Mouse (Mus musculus) thymus, postnatal 36 days (tissue): ENCODE data around the gene Rbms3.

Source experiments
- DNase-seq, 2 experiments: peaks; one replicate each; pipeline ENCODE4 v3.0.0; 2022; ENCODE audit warnings: mixed read lengths in 2 of 2

Gene Rbms3

DNA sequence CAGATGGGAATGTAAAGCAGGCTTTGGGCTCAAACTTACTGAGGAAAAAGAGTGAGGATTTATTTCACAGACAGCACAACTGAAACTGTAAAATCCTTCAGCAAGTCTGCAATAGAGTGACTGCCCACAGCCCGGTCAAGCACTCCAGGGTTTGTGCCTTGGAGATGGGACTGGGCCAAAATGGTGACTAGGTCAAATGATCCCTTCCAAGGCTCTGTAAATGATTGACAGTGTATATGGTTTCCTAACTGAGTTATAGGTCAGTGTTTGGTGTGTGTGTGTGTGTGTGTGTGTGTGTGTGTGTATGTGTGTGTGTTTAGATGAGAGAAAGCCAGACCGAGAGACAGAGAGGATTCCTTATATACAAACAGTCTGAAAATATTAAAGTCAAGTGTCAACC is 673.6 kb downstream of the Rbms3 start:
- DNase-seq: no peak

DNA sequence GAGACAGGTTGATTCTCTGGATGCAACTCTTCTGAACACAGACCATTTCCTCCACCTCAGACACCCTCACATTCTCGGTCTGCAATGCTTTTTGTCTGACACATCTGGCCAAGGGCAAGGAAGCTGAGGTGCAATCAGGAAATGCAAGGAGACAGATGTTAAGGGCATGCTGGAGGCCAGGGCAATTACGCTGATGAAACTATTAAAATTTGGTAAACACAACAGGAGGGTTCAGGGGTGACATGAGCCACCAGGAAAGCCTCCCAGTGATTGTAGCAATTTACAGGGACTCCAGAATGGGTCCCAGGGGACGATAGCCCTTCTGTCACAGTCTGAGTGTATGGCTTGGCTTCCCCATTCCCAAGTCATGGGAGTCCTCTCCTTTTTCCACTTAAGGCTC is 681.5 kb downstream of the Rbms3 start:
- DNase-seq: no peak

DNA sequence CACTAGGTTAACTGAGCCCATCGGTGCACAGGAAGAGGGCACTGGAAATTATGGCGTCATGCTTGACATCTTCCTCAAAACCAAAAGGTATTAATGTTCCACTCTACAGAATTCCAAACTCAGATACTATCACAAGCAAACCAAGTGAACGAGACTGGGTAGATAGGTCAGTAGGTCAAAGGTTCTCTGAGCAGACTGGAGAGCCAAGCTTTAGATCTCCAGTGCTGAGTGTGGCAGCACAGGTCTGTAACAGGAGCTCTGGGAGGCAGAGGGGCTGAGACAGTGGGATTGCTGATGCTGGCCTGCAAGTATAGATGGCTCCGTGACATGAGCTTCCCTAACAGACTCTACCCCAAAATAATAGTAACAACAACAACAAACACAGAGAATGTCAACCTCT is 682.3 kb downstream of the Rbms3 start:
- DNase-seq: no peak

DNA sequence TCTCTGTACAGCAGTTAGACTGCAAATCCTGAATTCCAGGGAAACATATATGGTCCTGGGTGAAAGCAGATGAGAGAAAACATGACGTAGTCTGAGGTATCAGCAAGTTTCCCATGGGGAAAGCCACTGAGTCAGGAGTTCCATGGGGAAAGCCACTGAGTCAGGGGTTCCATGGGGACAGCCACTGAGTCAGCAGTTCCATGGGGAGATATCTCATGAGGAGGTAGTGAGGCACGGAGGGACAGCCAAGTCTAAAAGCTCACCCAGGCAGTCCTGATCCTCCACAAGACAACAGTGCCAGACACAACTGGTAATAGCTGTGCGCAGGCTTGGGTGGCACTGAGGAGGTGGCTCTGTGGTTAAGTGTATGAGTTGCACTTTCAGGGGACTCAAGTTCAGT is 682.9 kb downstream of the Rbms3 start:
- DNase-seq: no peak

DNA sequence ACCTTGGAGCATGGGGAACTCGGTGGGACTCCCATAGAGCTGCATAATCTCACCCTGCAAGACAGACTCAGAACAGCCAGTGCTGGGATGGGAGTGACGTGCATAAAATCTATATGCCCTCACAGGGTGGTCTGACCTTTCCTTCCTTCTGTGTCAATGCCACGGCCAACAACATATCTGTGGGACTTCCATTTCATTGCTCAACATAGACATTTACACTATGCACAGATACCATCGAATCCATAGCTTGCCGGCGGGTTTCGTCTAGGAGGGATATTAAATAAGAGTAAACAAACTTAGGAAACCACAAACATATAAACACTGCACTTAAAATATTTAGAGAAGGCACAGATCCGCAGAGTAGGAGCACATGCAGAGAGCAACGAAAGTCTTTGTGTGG is 684.0 kb downstream of the Rbms3 start:
- DNase-seq: no peak

DNA sequence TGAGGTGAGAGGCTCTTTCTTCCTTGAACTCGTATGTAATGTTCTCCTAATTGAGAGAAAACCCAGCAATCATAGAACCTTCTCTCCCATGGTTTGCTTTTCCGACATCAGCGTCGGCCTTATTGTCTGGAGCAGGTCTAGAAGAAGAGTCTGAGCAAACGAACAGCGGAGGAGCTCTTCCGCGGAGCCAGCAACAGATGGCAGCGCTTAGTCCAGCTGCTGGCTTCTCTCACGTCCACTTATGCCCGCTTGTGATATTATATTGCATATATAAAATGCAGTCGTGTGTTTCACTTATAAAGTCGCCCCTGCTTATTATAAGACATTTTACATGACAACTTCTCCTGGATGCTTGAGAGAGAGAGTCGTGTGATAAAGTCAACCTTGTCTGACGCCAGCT is 685.8 kb downstream of the Rbms3 start:
- DNase-seq: no peak

DNA sequence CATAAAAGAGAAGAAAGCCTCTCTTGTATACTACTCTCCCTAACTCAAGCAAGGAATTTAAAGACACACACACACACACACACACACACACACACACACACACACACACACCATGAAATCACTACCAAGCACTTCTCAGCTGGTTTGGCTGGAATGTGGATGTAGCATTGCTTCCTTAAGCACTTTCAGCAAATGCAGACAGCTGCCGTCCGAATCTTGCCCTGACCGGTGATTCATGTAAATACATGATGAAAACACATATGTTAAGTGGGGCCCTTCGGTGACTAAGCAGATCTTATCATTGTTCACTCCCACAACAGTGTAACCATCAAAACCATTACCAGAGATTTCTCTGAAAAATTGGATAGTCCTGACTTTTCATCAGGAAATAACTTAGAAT is 688.6 kb downstream of the Rbms3 start:
- no peak for DNase-seq

DNA sequence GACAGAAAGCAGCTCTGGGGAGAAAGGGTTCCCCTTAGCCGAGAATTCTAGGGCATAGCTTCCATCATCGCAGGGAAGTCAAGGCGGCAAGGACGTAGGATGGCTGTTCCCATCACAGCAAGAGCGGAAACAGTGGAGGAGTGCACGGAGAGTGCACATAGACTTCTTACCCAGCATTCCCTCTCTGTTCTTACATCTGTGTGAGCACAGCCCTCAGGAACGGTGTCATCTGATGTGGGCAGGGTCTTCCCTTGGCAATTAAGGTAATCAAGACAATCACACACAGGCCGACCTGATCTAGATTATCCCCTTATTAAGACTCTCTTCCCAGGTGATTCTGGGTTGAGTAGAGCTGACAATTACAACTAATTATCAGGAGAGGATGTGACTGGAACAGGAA is 689.0 kb downstream of the Rbms3 start:
- DNase-seq: no peak

DNA sequence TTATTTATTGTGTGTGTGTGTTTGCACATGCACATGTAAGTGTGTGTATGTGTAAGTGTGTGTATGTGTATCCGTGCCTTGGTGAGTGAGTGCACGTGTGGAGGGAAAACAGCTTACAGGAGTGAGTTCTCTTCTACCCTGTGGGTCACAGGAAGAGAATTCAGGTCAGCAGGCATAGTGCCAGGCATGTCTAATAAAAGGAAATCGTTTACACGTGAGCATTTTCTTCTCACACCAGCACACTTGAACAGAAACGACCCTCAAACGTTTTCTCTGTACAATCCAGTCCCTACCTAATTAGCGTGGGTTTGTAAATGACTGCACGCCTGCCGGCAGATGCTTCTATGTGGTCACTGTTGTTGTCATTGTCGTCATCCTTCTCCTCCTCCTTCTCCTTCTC is 701.4 kb downstream of the Rbms3 start:
- no peak for DNase-seq

DNA sequence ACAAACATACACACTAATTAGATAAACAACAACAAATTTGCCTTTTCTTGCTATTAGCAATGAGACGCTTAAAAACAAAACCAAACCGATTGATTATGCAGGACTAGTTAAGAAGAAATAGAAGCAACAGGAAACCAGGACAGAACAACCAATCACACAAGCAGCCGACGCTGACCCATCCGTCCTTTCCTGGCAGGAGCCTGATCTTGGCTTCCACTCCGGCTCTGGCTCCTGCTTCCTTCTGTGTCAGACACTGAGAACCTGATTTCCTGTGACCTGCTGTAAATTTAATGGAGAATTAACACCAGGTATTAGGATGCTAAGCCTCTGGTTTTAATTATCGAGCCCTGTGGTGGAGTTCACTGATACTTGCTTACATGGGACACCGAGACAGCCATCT is 706.6 kb downstream of the Rbms3 start:
- no peak for DNase-seq

DNA sequence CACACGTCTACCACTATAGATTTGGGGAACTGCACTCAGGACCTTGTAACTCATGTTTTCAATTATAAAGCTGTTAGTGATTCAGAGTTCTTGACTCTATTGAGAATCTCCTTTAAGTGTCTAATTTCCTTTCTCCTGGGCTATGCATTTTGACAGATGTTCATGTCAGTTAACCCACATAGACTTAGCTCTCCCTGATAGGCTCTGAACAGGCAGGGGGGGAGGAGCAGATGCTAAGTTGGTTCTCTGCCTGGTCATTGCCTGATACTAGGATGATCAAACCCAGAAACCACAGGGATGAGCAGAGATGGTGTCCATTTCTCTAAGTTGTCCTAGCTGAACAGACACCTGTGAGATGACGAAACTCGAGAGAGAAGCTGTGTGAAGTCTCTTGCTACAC is 707.2 kb downstream of the Rbms3 start:
- no peak for DNase-seq

DNA sequence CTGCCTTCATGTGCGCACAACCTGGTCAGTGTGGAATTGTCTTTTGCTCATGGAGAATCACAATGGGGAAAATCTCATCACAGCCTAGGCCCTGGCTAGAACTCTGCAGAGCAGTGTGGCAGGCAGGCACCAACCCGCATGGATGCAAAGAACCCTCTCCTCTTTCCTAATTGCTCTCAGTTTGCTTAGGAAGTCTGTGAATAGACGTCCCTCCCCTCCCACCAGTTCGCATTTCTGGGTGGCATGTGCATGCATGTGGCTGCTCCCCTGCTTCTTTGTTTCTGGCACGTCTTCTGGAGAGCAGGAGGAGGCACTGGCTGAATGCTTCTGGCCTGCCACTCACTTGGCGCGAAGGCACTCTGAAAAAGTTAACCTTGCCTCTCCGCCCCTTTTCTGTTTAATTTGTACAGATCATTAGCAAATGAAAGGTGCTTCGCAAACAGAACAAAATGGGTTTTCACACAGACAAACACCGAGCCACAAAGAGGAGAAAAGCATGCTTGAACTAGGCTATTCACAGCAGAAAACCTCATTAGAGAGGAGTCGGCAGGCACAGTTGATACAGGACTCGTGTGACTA is 710.2 kb downstream of the Rbms3 start:
- no peak for DNase-seq

DNA sequence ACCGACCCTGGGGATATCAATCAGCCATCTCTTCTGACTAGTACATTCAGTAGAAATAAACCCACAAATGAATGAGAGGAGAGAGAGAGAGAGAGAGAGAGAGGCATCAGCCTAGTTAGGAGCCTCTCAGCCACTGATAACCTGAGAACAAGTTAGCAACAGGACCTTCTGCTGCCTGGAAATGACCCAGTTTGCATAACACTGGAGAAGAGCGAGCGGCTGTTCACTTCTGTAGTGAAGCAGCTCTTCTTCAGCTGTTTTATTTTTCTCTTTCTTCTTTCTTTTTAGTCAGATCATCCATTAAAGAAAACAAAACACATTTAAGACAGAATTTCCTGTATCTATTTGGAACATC is 717.2 kb downstream of the Rbms3 start:
- no peak for DNase-seq

DNA sequence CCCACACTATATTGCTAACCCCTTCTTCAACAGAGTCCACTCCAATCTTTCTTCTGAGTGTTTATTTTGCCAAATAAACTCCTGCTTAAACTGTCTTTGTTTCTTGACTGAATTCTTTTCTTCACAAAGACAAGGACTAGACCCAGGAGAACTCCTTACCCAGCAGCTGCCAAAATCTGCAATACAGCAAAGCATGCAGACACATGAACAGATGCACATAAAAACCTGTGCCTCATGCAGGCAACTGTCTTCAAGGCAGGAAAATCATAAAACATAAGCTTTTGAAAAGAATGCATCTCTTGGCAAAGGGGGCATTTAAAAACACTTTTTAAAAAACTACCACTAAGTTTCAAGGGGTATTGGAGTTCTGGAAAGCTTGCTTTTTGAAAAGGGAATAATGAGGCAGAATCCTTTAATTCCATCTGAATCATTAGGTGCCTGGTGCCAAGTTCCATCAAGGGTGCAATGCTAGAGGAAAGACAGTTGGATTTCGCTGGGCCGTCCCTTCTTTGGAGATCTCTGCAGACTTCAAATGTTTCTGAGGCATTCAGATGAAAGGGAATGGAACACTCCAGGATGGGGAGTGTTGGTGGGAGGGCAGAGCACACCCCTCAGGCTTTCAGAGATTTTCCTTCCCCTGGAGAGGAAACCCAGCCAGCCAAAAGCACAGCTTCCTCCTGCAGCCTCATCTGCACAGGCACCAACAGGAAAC is 717.8 kb downstream of the Rbms3 start:
- no peak for DNase-seq

DNA sequence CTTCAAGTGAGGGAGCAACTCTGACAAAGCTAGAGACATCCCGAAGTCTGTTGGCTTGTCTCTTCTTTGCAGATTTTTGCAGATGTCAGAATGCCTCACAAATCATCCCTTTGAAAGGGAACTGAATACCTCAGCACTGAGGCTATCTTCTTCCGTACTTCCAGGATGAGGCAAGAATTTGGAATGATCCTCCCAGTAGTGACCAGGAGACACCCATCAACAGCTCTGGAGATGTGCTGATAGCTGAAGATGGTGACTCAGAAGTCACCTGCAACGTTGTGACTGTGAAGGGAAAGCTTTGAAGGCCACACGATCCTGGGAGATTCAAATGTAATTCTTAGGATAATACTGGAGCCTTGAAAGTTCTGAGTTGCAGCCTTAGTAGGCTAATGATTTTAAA is 720.2 kb downstream of the Rbms3 start:
- no peak for DNase-seq

DNA sequence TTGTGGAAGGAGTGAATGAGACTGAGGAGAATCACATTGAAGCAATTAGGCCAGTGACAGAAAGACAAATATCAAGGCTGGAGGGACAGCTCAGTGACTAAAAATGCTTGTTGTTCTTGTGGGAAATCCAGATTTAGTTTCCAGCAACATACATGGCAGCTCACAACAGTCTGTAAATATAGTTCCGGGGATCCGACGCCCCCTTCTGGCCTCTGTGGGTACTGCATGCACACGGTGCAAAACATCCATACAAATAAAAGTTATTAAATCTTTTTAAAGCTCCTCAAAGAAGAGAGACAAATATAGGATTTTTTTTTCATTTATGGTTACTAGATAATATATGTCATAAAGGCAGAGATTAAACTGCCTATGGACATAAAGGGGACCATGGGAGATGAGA is 722.8 kb downstream of the Rbms3 start:
- DNase-seq: no peak

DNA sequence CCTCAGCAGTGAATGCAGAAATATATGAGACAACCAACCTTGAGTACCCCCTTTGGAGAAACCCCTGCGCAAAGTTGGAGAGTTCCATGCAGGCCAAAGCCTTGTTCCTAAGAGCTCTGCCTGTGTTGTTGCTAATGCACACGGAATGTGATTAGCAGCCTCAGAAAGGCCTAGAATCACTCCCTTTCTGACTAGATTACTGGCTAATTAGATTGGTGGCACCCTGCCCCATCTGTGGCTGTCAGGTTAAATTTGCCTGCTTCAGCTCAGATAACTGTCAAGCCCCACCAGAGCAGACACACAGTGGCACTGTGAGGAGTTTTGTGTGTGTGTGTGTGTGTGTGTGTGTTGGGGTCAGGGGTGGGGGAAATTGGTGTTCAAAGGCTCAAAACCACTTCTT is 724.1 kb downstream of the Rbms3 start:
- no peak for DNase-seq

DNA sequence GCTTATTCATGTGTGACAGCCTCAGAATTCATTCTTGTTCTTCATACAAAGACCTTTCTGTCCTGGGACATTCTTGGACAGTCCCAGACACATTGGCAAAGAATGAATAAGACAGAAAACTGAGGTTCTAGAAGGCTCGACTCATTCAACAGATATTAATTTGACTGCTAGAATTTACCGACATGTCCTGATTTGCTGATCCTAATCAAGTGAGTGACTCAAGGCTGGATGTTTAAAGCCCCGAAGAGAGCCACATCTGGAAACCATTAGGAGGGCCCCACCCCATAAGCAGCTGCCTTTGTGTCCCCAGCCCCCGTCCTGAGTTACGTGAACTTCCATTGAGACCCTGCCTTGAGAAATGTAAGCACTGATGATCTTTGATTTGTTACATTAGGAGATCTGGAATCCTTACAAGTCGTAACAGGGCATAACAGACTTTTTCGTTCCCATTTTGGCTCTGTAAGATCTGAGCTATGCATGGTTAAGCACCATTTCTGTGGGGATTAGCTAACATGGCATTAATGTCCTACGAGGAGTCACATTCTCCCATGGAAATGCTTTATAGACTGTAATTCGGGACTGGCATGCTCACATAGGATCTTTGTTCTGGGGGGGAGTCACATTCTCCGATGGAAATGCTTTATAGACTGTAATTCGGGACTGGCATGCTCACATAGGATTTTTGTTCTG is 726.3 kb downstream of the Rbms3 start:
- DNase-seq: no peak

DNA sequence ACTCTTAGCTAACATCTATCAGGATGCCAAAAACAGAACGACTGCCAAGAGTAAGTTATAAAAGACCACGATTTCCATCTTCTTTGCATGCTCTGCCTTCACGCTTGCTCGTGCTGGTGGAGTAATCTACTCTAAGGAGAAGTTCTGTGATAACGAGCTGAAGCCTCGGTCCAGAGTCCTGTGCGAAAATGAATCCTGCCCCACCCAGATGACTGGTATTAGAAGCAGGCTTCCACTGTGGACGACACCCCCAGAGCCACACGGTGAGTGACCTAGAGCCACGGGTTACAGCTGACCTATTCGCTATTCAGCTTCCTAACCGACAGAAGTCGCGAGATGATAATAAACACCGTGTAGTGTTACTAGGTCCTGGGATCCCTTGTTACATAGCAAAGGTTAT is 730.3 kb downstream of the Rbms3 start:
- DNase-seq: no peak

DNA sequence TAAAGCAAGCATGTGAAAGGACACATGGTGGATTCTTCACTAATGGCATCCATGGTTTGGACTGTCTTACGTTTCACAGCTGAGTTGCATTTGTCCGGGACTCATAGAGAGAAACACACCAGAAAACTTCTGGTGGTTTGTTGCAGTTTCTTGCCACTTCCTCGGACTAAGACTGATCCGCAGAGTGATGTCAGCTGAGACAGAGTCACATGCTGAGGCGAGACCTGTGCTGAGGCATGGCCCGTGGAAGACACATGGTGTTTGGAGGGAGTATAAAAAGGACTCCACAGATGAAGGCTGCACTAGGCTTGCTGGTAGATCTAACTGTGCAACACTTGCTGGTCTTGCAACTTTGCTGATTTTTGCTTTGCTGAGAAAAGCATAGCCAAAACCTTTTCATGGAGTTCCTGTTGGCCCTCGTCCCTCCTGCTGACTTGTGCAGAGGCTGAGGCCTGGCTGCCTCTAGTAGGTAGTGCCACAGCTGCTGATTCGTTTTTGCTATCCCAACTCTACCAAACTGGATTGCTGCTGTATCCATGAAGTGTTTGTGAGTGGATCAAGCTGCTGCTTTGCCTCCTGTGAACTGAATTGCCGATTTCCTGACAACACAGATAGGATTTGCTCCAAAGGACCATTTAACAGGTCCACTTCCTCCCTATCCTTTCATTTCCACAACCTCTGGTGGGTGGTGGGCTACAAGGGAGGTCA is 742.6 kb downstream of the Rbms3 start:
- no peak for DNase-seq

DNA sequence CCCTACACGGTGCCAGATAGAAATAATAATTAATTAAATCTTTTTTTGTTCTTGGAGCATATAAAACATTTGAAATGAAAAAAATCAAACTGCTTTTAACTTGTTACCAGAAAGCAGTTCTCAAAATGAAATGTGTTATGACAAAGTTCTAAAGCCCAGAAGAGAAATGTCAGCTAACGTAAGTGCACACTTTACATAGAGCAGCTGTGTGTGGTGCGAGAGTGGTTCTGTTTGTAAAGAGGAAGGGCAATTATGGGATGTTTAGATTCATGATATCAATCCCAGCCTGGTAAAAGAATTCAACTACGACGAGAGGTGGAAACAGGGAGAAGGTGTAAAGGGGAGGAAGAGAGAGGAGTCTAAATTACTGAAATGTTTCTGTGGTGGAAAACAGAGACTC is 744.1 kb downstream of the Rbms3 start:
- no peak for DNase-seq

DNA sequence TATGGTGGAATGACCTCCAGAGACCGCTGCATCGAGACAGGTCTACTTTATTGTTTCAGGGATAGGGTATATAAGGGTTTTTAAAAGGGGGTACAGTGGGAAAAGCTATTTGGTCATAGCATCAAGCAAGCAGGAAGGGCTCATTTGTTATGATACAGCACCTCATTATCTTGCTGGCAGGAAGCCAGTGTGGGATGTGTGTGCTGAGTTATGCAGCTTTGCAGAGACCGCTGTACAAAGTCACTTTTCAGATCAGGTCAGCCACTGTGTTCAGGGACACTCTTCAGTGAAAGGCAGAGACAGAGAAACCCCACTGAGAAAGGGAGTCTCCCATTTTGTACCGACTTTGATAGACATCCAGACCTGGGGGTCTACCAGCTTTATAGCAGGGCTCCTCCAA is 749.2 kb downstream of the Rbms3 start:
- no peak for DNase-seq

DNA sequence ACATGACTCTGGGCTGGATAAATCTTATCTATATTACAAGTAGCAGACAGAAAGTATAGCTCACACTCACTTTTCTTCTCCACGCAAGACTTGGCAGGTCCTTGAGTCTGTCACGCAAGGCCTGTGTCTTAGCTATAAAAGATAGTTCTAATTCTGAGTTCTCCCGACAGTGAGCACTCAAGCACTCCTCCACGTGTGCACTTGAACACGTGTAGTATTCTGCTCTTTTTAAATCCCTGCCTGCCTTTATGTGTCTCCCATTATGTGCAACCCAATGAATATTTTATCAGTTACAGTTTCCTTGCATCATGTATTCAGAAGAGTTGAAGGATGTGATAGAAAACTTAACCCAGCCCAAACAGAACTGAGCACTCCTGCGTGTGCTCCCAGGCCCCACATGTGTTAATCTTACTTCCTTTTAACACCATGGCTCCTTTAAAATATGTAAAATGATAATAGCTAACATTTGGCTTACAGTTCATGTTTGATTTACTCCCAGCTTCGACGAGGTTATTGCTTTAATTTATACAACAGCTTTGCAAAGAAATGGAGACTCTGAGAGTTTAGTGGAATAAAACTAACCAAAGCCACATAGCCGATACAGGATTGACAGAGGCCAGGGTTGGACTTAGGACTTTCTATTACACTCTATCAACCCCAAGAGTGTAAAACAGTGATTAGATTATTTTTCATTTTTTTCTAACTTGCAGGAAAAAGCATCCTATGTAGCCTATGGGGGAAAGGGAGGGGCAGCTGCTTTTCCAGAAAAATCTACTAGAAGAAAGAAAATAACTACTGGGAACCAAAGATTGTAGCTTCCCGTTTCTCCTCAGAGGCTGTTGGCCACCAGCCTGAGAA is 749.9 kb downstream of the Rbms3 start:
- no peak for DNase-seq
